Mouse (Mus musculus) c-Kit-positive CD71-negative TER-119-negative erythroid progenitor cells, embryonic 14.5 days (primary cell): ENCODE results near the gene Adpgk.

Experiments
- DNase-seq: peaks from one replicate; pipeline ENCODE4 v3.0.0-alpha.2; 2013; ENCODE audit warnings: low read depth

Adpgk gene

DNA sequence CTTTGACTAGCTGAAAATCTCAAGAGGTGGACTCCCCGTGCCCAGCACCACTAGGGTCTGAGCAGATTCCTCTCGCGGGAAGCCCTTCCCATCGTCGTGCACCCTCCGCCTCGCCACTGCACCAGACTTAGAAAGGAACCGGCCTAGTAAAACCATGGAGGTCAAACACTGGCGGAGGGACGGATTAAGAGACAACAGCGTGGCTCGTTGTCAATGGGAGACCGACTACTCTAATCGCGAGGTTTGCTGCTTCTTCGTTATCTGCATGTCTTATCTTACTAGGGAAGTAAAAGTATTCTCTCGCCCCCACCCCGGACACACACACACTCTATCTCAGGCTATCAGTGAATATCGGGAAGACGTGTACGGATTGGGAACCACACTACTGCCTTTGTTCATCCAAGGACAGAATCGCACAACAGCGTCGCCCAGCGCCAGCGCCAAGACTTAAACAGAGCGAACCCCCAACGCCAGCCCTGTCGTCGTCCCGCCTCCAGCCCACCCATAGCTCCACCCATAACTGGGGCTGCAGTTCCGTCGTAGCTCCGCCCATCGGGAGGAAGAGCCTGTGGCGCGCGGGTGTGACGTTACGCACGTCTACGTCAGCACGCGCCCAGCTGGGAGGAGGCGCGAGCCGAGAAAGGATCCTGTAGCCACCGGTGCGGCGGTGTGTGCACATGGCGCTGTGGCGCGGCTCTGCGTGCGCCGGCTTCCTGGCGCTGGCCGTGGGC is at the start of gene Adpgk:
Gene Adpgk (plus strand): TSS at position 602 of the 731 bp plus-strand sequence.
- peak; percentile 98 for DNase-seq

DNA sequence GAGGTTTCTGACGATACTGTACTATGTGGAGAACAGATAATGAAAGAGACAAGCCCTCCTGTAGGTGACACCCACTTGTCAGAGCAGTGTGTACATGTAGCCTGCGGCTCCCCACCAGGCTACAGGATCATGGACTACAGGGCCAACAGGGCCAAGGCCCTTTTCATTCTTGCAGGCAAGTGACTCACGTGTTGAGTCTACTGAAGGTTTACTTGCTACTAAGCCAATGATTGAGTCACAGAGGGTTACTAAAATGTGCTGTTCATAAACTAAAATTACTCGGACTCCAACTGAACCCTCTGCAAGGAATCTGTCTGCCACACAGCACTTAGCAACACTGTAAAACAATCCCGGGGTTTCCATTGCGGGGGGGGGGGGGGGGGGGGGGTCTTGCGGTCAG is 46.2 kb upstream of the Adpgk start:
- no peak for DNase-seq

DNA sequence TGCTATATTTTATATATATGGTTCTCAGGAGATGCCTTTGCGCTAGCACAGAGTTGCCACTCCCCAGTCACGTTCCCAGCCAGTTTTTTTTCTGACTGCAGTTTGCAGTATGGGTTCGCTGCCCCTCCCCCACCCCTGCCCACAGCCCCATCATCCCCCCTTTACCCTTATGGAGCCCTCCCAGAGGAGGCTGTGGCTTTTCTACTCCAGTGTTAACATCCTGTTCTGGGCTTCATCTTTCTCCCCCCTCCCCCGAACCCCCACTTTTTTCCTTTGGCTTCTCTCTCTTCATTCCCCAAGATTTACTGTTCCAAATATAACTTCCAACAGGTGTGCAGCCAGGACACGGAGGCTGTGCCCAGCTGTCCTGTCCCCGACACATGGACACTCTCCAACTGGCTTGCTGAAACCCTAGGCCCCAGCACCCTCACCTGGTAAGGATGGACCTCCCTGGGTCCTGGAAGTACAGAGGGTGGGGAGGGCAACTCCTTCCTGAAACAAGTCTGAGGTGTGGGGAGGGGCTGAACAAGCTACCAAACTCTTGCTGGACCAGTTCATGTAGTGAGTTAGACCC is 44.8 kb upstream of the Adpgk start:
- no peak for DNase-seq

DNA sequence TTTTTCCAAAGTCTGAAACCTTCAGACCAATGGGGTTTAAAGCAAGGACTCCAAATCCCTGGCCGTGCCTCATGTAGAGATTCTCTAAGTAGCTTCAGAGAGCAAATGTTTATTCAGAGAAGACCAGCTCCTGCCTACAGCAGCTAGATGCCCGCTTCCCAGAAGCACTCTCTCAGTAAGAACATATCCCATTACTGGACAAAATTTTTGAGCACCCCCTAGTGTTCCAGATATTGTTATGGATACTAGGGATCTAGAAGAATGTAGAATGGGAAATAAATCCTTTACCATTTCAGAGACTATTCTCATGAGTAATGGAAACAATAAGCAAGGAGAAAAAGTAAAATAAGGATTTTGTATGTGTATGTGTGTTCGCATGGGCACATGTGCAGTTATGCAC is 42.0 kb upstream of the Adpgk start:
- DNase-seq = no peak

DNA sequence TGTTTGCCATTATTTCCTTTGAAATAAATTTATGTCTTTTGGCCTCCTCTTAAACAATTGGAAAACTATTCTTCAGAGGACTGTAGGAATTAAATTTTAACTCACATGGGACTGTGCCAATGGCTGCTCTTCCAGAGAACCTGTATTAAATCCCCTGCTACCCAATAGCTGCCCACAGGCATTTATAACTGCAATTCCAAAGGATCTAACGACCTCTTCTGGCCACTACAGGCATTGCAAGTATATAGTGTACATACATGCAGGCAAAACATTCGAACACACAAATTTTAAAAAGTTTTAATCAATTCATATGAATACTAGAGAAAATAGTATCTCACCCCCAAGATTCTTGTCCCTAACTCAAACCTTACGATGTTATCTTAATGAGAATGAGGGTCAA is 41.1 kb upstream of the Adpgk start:
- no peak for DNase-seq

DNA sequence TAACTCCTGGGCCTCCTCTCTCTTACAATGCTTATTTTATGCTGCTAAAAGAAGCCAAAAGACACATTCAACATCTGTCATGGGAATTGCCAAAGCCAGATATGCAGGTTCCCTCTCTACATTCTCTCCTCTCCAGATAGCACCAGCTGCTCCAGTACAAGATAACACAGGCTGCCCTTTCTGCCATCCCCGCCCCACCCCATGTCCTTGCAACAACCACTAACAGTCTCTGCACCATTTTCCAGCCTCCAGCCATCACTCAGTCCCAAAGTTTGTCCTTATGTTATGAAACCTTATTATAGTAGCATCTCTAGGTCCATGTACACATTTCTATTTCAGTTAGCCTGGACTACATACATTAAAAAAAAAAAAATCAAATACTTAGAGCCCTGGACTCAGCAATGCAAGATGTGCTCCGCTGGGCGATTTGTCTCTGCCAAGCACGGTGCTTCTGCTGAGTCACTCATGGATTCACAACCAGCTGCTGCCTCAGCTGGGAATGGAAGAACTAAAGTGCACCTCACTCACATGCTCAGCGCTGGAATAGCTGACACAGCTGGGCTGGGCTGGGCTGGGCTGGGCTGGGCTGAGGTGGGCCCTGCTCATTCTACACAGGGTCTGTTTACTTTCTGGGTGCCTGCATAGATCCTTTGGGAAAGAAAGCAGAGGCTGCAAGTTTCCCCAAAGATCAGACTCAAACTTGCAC is 36.5 kb upstream of the Adpgk start:
- DNase-seq = no peak

DNA sequence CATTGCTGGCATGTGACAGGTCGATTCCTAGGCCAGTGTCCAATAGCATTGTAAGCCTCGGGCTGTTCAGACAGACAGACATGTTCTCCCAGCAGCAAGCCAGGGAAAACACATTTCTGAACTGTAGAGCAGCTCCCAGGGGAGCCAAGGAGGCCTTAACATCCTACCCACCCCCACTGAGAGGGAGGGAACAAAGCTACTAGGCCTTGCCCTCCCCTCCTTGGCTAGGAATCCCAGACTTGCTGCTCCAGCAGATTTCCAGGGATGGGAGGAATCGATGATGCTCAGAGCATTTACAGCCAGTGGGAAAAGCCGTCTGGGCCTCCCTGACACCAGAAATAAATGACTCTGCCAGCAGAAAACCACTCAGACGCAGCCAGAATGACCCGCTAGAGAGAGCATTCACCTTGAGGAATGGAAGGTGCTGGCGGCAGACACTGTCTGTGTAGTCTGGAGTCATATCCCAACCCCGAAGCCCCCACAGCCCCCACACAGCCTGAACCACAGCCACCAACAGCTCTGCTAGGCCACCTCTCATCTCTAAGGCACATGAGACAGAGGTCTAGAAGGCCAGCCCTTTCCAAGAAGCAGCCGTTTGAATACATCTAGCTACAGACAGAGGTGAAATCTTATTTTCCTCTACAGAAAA is 31.4 kb upstream of the Adpgk start:
- no peak for DNase-seq

DNA sequence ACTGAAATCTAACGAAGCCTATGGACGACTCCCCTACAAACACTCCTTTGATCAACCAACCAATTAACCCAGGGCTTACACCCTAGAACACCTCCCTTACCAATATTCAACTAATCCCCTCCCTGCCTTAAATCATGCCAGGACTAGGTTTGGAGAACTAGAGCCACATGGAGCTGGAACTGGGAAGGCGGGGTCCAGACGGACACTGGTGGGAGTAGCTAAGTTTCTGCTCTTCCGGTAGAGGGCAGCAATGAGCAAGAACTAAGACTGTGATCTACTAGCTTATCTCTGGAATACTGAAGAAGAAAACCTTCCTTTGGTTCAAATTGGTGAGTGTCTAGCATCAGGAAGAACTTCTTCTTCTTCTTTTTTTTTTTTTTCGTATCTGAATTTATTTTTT is 25.0 kb upstream of the Adpgk start:
- no peak for DNase-seq

DNA sequence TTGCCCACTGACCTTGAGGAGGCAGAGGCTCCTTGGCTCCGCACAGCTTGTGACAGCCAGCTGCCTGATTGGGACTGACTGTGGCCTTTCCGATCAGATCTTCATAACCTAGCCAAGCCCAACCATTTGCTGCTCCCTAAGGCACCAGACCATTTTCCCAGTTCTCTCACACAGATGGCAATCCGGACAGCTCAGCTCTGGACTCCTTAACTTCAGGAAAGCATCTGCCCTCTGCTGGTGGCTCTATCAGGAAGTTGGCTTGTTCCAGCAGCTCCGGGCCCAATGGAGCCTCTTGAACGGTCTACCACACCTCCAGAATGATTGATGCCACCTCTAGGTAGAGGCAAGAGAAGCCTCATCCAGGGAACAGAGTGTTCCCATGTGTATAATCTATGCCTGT is 21.6 kb upstream of the Adpgk start:
- no peak for DNase-seq

DNA sequence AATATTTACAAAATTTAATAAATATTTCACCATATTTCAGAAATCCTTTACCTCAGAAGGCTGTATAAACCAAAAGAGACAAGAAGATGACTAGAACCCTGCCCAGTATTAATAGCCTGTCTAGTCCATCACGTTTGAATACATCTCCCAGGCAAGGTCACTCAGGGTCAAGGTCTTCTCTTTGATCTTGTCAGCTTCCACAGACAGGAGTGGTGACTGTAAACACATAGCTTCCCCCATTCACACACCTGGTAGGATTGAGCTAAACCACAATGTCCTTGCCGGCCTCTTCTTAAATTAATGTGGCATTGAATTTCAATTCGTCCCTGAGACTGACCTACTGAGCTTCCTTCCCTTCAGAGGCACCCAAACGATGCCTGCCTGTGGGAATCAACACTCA is 20.3 kb upstream of the Adpgk start:
- DNase-seq = no peak

DNA sequence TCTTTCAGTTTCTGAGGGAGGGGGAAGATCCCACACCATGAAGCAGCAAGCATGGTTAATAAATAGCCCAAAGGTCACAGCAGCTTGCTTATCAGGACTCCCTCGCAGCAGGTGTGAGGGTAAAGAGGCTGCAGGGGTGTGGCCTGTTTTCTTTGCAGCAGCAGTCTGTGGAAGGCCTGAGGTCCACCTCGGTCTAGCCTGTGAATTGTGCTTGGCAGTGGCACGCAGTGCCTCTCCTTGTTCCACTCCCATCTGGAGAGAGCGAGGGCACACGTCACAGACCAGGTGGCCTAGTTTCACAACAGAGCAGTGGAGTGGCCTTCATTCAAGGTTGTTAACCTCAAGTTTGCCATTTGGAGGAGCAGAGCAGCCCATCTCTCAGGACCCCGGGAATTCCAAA is 19.6 kb upstream of the Adpgk start:
- no peak for DNase-seq

DNA sequence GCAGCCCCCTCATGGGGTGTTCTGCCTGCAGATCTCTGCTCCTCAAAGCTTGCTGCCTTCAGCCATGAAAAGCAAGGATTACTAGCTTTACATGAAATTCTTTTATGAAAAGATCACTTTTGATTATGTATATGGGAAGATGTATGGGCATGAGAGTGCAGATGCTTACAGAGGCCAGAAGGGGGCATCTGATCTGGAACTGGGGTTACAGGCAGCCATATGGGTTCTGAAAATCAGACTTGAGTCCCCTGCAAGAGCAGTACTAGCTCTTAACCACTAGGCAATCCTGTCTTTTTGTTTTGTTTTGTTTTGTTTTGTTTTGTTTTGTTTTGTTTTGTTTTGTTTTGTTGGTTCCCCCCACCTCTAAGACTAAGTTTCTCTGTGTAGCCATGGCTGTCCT is 18.2 kb upstream of the Adpgk start:
- no peak for DNase-seq

DNA sequence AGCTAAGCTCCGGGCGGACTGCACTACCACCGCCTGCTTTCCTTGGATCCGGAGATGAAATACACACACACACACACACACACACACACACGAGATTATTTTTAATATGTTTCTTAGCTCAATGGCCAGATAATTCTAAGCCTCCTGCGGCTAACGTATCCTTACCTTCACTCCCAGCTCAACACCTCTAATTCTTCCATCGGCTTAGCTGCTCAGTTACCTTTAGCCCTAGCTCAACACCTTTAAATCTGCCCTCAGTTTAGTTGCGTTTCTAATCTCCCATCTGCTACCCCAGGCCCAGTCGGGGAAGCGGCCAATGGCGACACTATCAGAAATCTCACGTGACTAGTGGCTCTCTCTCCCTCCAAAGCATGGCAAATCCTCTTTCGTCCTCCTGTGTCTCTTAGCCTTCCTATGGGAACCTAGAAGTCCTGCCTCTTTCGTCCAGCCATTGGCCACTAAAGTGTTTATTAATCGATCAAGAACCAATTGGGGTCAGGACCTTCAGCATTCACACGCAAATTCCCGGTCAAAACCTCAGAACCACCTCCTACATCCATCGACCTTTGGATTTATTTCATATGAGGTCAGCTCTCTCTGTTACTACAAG is 16.4 kb upstream of the Adpgk start:
- DNase-seq = no peak

DNA sequence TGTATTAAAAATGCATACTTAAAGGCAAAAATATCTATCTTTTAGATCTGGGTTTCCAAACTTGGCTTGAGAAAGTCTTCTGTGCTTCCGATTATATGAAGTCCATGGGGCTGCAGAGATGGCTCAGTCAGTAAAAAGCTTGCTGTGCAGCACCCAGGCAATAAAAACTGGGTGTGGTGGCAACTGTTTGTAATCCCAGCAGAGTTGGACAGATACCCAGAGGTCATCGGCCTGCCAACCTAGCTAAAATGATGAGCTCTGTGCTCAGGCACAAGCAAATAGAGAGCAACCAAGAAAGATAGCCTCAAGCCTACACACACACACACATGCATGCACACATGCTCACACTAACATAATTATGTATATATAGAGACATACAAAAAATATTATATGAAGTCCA is 13.2 kb upstream of the Adpgk start:
- DNase-seq = no peak

DNA sequence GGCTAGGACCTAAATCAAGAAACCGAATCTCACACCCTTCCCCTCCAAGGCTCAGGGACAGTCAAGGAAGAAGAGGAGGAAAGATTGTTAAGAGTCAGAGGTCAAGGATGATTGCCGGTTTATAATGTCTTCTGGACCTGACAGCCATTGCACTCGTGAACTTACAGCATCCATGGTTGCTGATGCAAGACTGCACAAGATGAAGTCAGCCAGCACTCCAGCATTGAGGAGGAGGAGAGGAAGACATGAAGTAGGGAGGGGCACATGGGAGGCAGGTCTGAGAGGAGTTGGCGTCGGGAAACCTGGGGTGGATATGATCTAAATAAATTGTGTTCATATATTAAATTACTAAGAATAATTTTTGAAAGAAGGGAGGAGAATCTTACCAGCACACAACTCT is 12.7 kb upstream of the Adpgk start:
- DNase-seq = no peak

DNA sequence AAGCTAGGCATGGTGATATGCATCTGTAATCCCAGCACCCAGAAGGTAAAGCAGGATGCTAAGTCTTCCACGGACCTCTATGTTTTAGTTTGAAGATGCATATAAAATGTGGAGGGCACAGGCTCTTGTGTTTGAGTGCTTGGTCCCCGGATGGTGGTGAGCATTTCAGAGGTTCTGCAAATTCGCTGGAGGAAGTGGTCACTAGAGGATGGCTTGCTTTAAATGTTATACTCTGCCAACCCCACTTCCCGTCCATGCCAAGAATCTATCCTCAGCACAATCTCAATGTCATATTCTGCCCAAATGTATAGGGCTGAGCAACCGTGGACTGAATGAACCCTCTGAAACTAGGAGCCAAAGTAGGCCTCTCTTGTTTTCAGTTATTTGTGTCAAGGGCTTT is 10.5 kb upstream of the Adpgk start:
- DNase-seq = no peak

DNA sequence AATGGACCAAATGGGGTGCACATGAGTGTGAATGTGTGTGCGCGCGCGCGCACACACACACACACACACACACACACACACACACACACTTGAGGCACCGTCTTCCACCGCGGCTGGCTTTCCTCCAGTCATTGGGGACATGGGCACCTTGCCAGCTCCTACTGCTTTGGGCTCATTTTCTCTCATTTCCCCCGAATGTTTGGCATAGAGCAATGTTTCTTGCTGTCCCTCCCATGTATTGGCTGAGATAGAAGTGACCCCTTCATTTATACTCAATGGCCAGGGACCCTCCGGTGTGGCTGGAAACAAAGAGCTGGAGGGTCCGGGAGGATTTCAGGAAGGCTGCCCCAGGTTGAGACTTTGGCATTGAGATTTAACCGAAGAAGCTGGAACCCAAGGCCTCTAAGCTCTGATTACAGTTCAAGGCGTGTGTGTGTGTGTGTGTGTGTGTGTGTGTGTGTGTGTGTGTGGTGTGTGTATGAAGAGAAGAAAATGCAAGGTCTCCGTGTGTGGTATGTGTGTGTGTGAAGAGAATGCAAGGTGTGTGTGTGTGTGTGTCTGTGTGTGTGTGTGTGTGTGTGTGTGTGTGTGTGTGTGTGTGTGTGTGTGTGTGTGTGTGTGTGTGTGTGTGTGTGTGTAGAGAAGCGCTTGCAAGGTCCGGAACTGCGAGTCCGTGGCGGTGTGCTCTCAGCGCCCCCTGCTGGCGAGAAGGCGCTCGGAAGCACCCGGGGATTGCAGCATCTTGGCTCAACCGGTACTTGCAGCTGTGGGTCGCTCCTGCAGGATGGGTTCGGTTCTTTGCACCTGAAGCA is 9.3 kb upstream of the Adpgk start:
- DNase-seq = peak; percentile 44

DNA sequence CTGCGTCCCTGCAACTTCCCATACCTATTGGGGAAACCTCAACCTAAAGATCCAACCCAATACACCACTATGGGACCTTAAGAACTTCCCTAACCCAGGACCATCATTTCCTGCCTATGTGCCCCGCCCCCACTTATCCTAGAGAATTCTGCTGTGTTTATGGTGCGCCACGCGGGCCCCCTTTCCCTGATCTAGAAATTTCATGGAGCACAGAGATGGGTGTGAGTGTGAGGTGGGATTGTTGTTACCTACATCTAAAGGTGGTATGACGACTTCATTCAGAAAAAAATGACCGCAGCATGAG is 8.7 kb upstream of the Adpgk start:
- no peak for DNase-seq

DNA sequence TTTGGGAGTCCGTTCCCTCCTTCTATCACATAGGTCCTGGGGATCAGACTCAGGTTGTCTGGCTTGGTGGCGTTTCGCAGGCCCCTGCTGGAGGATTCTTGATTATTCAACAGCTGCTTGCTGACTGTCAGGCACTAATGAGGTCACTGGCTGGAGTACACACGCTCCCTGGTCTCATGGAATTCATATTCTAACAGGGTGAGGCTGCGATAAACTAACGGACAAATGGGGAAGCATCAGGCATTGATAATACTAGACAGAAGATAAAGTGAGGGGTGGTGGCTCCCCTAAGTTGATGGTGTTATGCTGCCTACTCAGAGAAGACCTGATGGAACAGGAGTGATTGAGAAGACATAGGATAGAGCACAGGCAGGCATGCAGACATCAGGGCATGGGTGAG is 5.7 kb upstream of the Adpgk start:
- no peak for DNase-seq

DNA sequence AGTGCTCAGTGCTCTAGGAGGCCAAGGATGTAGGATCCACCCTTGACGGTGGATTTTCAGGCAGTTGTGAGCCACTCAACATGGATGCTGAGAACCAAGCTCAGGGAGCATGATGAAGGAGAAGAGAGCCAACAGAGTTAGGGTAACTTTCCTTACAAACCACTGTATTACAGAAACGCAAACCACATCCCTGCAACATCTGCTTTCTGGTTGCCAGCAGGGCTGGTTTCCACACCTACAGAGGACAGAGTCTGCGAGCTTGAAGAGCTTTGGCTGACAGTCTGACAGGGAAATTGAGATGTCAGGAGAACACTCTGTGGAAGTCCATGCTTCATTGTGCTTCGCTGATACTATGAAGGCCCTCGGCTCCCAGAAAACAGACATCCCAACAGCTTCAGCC is 3.3 kb upstream of the Adpgk start:
- DNase-seq = no peak

DNA sequence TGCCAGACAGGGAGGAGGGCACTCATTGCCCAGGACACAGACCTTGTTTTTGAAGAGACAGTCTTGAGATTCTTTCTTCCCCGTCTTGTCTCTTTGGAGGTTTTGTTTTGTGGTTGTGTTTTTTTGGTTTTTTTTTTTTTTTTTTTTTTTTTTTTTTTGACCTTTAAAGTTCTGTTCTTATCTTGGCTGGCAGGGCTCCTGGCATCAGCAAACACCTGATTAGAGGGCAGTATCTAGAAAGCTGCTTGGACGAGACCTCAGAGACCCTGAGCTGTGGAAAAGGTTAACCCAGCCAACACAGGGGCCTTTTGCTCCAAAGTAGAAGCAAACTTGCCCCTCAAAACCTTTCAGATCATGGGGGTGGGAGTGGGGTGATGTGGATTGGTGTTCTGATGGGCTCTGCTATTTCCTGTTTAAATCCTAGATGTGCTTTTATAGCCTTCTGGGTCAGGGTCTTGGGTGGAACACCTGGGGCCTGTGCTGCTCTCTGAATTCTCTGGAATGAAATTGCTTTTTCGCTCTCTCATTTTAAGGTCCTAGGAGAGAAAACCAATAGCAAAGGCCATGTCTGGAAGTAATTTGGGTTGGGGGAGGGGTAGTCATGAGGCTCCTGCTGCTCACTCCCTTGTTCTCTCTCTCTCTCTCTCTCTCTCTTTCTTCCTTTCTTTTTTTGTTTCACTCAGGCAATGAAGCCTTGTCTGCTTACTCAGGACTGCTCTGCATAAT is 2.5 kb upstream of the Adpgk start:
- no peak for DNase-seq
